Mouse (Mus musculus) ES-Bruce4 (cell line): Measurements from ENCODE around the gene Syap1.

ENCODE experiments used
- CTCF ChIP-seq: IDR thresholded peaks from one replicate; pipeline ENCODE4 v1.8.1; 2011; ENCODE audit warnings: low read depth, low read length
- EP300 ChIP-seq: IDR thresholded peaks from 2 replicates; pipeline ENCODE4 v1.6.1; 2011; ENCODE audit warnings: low read depth, low read length; ENCODE audit not compliant: insufficient read depth
- POLR2A ChIP-seq: IDR thresholded peaks from one replicate; pipeline ENCODE4 v1.8.1; 2011; ENCODE audit warnings: low read length; ENCODE audit not compliant: insufficient read depth

- TF ChIP-seq CTCF, result no peak
- no peak for TF ChIP-seq POLR2A
- TF ChIP-seq EP300, result no peak
Observed at GRCm38 (mm10) chrX:162848682-162849081, 39.6 kb downstream of the Syap1 start.
